Mouse (Mus musculus) intestine, embryonic 14.5 days (tissue): ENCODE results near the gene Car2. TPM values are rescaled to one million over a fixed set of nuclear protein-coding genes. Genes with fewer than 3 reads are reported as not detected.

Source experiments
- ATAC-seq: fragments of 200-750 bp; cut with Nextera tagmentation; replicated peaks from 2 replicates; pipeline ENCODE4 v1.8.0; 2017; ENCODE audit warnings: low read depth, moderate number of reproducible peaks, moderate TSS enrichment, moderate library complexity; ENCODE audit not compliant: low FRiP score, low TSS enrichment
- DNase-seq: peaks from one replicate; pipeline ENCODE4 v3.0.0-alpha.2; 2018; ENCODE audit warnings: low spot score
- H3K27ac ChIP-seq: fragments of 300-500 bp; sonication (generic); 2 replicates; pipeline ENCODE4 v1.5.1; 2014; ENCODE audit warnings: low read depth, mild to moderate bottlenecking, control low read depth
- H3K27me3 ChIP-seq: fragments of 300-500 bp; sonication (generic); replicated peaks from 2 replicates; pipeline ENCODE4 v1.6.1; 2014; ENCODE audit warnings: low read length, control low read depth; ENCODE audit not compliant: control insufficient read depth, insufficient read depth
- H3K36me3 ChIP-seq: fragments of 300-500 bp; sonication (generic); 2 replicates; pipeline ENCODE4 v1.6.1; 2014; ENCODE audit warnings: low read length, control low read depth; ENCODE audit not compliant: control insufficient read depth, insufficient read depth
- H3K4me1 ChIP-seq: fragments of 300-500 bp; sonication (generic); replicated peaks from 2 replicates; pipeline ENCODE4 v1.6.1; 2014; ENCODE audit warnings: low read length, control low read depth, mixed read lengths; ENCODE audit not compliant: control insufficient read depth, insufficient read depth
- H3K4me2 ChIP-seq: fragments of 300-500 bp; sonication (generic); 2 replicates; pipeline ENCODE4 v1.6.1; 2014; ENCODE audit warnings: low read length
- H3K4me3 ChIP-seq: fragments of 300-500 bp; sonication (generic); 2 replicates; pipeline ENCODE4 v1.5.1; 2014; ENCODE audit warnings: low read depth, low read length, control low read depth, mixed read lengths
- H3K9ac ChIP-seq: fragments of 300-500 bp; sonication (generic); 2 replicates; pipeline ENCODE4 v1.6.1; 2014; ENCODE audit warnings: mild to moderate bottlenecking, low read length
- H3K9me3 ChIP-seq: fragments of 300-500 bp; sonication (generic); 2 replicates; pipeline ENCODE4 v1.6.1; 2016; ENCODE audit warnings: low read length, control low read depth; ENCODE audit not compliant: control insufficient read depth
- WGBS: fragments of 180-500 bp; shearing (Covaris S2); extraction: QIAGEN DNeasy Blood & Tissue Kit; methylation state at CpG from one replicate; pipeline ENCODE4 v1.1.7; 2014; 5-methylcytosine and 5-hydroxymethylcytosine counted together
- polyA plus RNA-seq: library from polyadenylated mRNA; unstranded; fragments of >200 nt; fragmentation: Nextera tagmentation; extraction: Ambion mirVana; gene quantifications from 2 replicates; pipeline ENCODE4 v1.2.1, GENCODE M21; 2014

The Car2 gene
- polyA plus RNA-seq: 14.5 and 18.3 TPM in 2 replicates

GRCm38 (mm10) chr3:14886102-14887098 lies at the start of gene Car2:
TSS of gene Car2 (plus strand) at chr3:14886273.
- Histone ChIP-seq H3K27me3 (peaks cover 11% of the 10 kb centered on the region), H3K27ac (no peak within 1 kb of the TSS), H3K9ac (peak within 1 kb of the TSS; percentile 45), H3K4me3 (peak within 1 kb of the TSS; percentile 60), H3K4me2 (peak within 1 kb of the TSS; percentile 72), H3K36me3 (no peaks in the 10 kb centered on the region), H3K4me1 (0 out of 2 replicates have a peak, but pooled peaks cover 7% of the 10 kb centered on the region), H3K9me3 (no peaks in the 10 kb centered on the region)
- under 1% methylated on average over 95 of the region's 95 CpGs for WGBS
- peak; percentile 84 for DNase-seq
- ATAC-seq: peak; percentile 81

GRCm38 (mm10) chr3:14838936-14839335 lies 47.1 kb upstream of the Car2 start:
- Histone ChIP-seq H3K36me3 (no peaks in the 10 kb centered on the region), H3K9ac (no peak overlapping the region), H3K4me3 (no peak overlapping the region), H3K4me1 (no peaks in the 10 kb centered on the region), H3K9me3 (no peaks in the 10 kb centered on the region), H3K27ac (no peak overlapping the region), H3K4me2 (no peak overlapping the region), H3K27me3 (no peaks in the 10 kb centered on the region)
- DNase-seq (no peak), ATAC-seq (no peak)
- 97% methylated on average over 1 of the region's 1 CpGs for WGBS

GRCm38 (mm10) chr3:14839466-14840118 lies 46.5 kb upstream of the Car2 start:
- no peaks in the 10 kb centered on the region for H3K4me1 ChIP-seq
- DNase-seq (no peak), ATAC-seq (no peak)
- H3K9me3 ChIP-seq: no peaks in the 10 kb centered on the region
- WGBS: 67% methylated on average over 3 of the region's 3 CpGs
- H3K27me3 ChIP-seq: no peaks in the 10 kb centered on the region
- no peak overlapping the region for H3K4me2 ChIP-seq
- H3K27ac ChIP-seq: no peak overlapping the region
- no peak overlapping the region for H3K9ac ChIP-seq
- H3K36me3 ChIP-seq: no peaks in the 10 kb centered on the region
- no peak overlapping the region for H3K4me3 ChIP-seq

- no peak overlapping the region for H3K9ac ChIP-seq
- no peak overlapping the region for H3K4me2 ChIP-seq
- H3K27me3 ChIP-seq: no peaks in the 10 kb centered on the region
- no peak overlapping the region for H3K4me3 ChIP-seq
- H3K27ac ChIP-seq: no peak overlapping the region
- no peaks in the 10 kb centered on the region for H3K36me3 ChIP-seq
- no peaks in the 10 kb centered on the region for H3K9me3 ChIP-seq
- DNase-seq (no peak), ATAC-seq (no peak)
- WGBS: 95% methylated on average over 2 of the region's 2 CpGs
- H3K4me1 ChIP-seq: no peaks in the 10 kb centered on the region
These were observed 37.4 kb upstream of the Car2 start for GRCm38 (mm10) chr3:14848587-14849254.

- Histone ChIP-seq H3K9me3 (no peaks in the 10 kb centered on the region), H3K36me3 (no peaks in the 10 kb centered on the region), H3K9ac (no peak overlapping the region), H3K4me2 (no peak overlapping the region), H3K4me3 (no peak overlapping the region), H3K4me1 (no peaks in the 10 kb centered on the region), H3K27ac (no peak overlapping the region), H3K27me3 (no peaks in the 10 kb centered on the region)
- WGBS: 64% methylated on average over 5 of the region's 5 CpGs
- ATAC-seq (no peak), DNase-seq (no peak)
These were observed 32.1 kb upstream of the Car2 start for GRCm38 (mm10) chr3:14853966-14854365.

- WGBS: 55% methylated on average over 1 of the region's 1 CpGs
- Histone ChIP-seq H3K36me3 (no peaks in the 10 kb centered on the region), H3K4me2 (no peak overlapping the region), H3K9ac (no peak overlapping the region), H3K4me1 (no peaks in the 10 kb centered on the region), H3K9me3 (no peaks in the 10 kb centered on the region), H3K27ac (no peak overlapping the region), H3K4me3 (no peak overlapping the region), H3K27me3 (no peaks in the 10 kb centered on the region)
- DNase-seq (no peak), ATAC-seq (no peak)
These were observed 31.6 kb upstream of the Car2 start for GRCm38 (mm10) chr3:14854446-14854845.

GRCm38 (mm10) chr3:14857874-14858273 lies 28.2 kb upstream of the Car2 start:
- Histone ChIP-seq H3K27ac (no peak overlapping the region), H3K27me3 (no peaks in the 10 kb centered on the region), H3K4me3 (no peak overlapping the region), H3K36me3 (no peaks in the 10 kb centered on the region), H3K9me3 (no peaks in the 10 kb centered on the region), H3K4me1 (0 out of 2 replicates have a peak, but pooled peaks cover 4% of the 10 kb centered on the region), H3K9ac (no peak overlapping the region), H3K4me2 (no peak overlapping the region)
- ATAC-seq (no peak), DNase-seq (no peak)
- WGBS: 77% methylated on average over 3 of the region's 3 CpGs

- 71% methylated on average over 3 of the region's 3 CpGs for WGBS
- no peak overlapping the region for H3K4me2 ChIP-seq
- no peak for DNase-seq
These were observed 25.8 kb upstream of the Car2 start for GRCm38 (mm10) chr3:14860291-14860690.

More at GRCm38 (mm10) chr3:14860291-14860690, 25.8 kb upstream of the Car2 start:
- no peak for ATAC-seq
- Histone ChIP-seq H3K4me1 (0 out of 2 replicates have a peak, but pooled peaks cover 4% of the 10 kb centered on the region), H3K27me3 (no peaks in the 10 kb centered on the region), H3K27ac (no peak overlapping the region), H3K36me3 (no peaks in the 10 kb centered on the region), H3K9ac (no peak overlapping the region), H3K4me3 (no peak overlapping the region), H3K9me3 (no peaks in the 10 kb centered on the region)
